Mouse (Mus musculus) lung, embryonic 14.5 days (tissue): Measurements from ENCODE around the gene St3gal4. TPM values are rescaled to one million over a fixed set of nuclear protein-coding genes. Genes with fewer than 3 reads are reported as not detected.

ENCODE experiments used
- ATAC-seq: fragments of 200-750 bp; cut with Nextera tagmentation; 2 replicates; pipeline ENCODE4 v1.8.0; 2017; ENCODE audit warnings: mild to moderate bottlenecking, moderate TSS enrichment, moderate library complexity; ENCODE audit not compliant: insufficient read depth
- DNase-seq: peaks from one replicate; pipeline ENCODE4 v3.0.0-alpha.2; 2015
- H3K27ac ChIP-seq: fragments of 300-500 bp; sonication (generic); 2 replicates; pipeline ENCODE4 v1.5.1; 2014; ENCODE audit warnings: low read depth, mild to moderate bottlenecking, moderate library complexity
- H3K27me3 ChIP-seq: fragments of 300-500 bp; sonication (generic); 2 replicates; pipeline ENCODE4 v1.6.1; 2014; ENCODE audit warnings: low read length, control low read depth; ENCODE audit not compliant: insufficient read depth
- H3K36me3 ChIP-seq: fragments of 300-500 bp; sonication (generic); 2 replicates; pipeline ENCODE4 v1.6.1; 2014; ENCODE audit warnings: control low read depth; ENCODE audit not compliant: insufficient read depth
- H3K4me1 ChIP-seq: fragments of 300-500 bp; sonication (generic); 2 replicates; pipeline ENCODE4 v1.6.1; 2014; ENCODE audit warnings: antibody characterized with exemption, control low read depth; ENCODE audit not compliant: insufficient read depth
- H3K4me2 ChIP-seq: fragments of 300-500 bp; sonication (generic); 2 replicates; pipeline ENCODE4 v1.6.1; 2014; ENCODE audit warnings: mild to moderate bottlenecking
- H3K4me3 ChIP-seq: fragments of 300-500 bp; sonication (generic); 2 replicates; pipeline ENCODE4 v1.5.1; 2014; ENCODE audit warnings: low read depth, low read length
- H3K9ac ChIP-seq: fragments of 300-500 bp; sonication (generic); 2 replicates; pipeline ENCODE4 v1.6.1; 2014
- H3K9me3 ChIP-seq: fragments of 300-500 bp; sonication (generic); 2 replicates; pipeline ENCODE4 v1.6.1; 2016; ENCODE audit warnings: low read depth, low read length, control low read depth
- CTCF ChIP-seq: IDR thresholded peaks from 2 replicates; pipeline ENCODE4 v1.5.1; 2016; ENCODE audit warnings: antibody characterized with exemption, low read depth
- WGBS: fragments of 180-500 bp; shearing (Covaris S2); extraction: QIAGEN DNeasy Blood & Tissue Kit; methylation state at CpG from one replicate; pipeline ENCODE4 v1.1.7; 2014; 5-methylcytosine and 5-hydroxymethylcytosine counted together
- polyA plus RNA-seq: library from polyadenylated mRNA; unstranded; fragments of >200 nt; fragmentation: Nextera tagmentation; extraction: Ambion mirVana; gene quantifications from 2 replicates; pipeline ENCODE4 v1.2.1, GENCODE M21; 2014

The St3gal4 gene
- polyA plus RNA-seq, 1 experiment from 2014 or later = 33.4 TPM

- DNase-seq (no peak), ATAC-seq (no peak; the same call in 1 of the 2 replicates)
- peak overlapping the region; percentile 38; the same call in 1 of the 2 replicates for H3K9ac ChIP-seq
- 0 out of 2 replicates have a peak, but pooled peaks cover 2% of the 10 kb centered on the region for H3K4me1 ChIP-seq
- TF ChIP-seq CTCF = 0 out of 2 replicates have a peak, but pooled peaks have one; percentile 2
- 0 out of 2 replicates have a peak, but pooled peaks cover 13% of the 10 kb centered on the region for H3K27me3 ChIP-seq
- 4% methylated on average over 25 of the region's 25 CpGs for WGBS
- H3K4me3 ChIP-seq = peak overlapping the region; percentile 25
- H3K4me2 ChIP-seq = peak overlapping the region; percentile 58
- H3K27ac ChIP-seq = no peak overlapping the region
- no peaks in the 10 kb centered on the region for H3K36me3 ChIP-seq
- no peaks in the 10 kb centered on the region for H3K9me3 ChIP-seq
Observed at GRCm38 (mm10) chr9:35024591-35025496, 94.2 kb downstream of the St3gal4 start.

- DNase-seq = no peak
- no peak overlapping the region for H3K27ac ChIP-seq
- H3K36me3 ChIP-seq = no peaks in the 10 kb centered on the region
- 84% methylated on average over 1 of the region's 1 CpGs for WGBS
- H3K27me3 ChIP-seq = 0 out of 2 replicates have a peak, but pooled peaks cover 13% of the 10 kb centered on the region
- no peak for TF ChIP-seq CTCF
- H3K9ac ChIP-seq = no peak overlapping the region
- no peak overlapping the region for H3K4me3 ChIP-seq
- ATAC-seq = no peak
- no peaks in the 10 kb centered on the region; the same call in 1 of the 2 replicates for H3K4me1 ChIP-seq
- no peak overlapping the region for H3K4me2 ChIP-seq
- no peaks in the 10 kb centered on the region for H3K9me3 ChIP-seq
Observed at GRCm38 (mm10) chr9:35021744-35022143, 97.3 kb downstream of the St3gal4 start.

GRCm38 (mm10) chr9:35020015-35020653 lies 98.9 kb downstream of the St3gal4 start:
- H3K27ac ChIP-seq = no peak overlapping the region
- ATAC-seq (no peak), DNase-seq (peak; percentile 46)
- no peak overlapping the region for H3K4me3 ChIP-seq
- H3K9ac ChIP-seq = no peak overlapping the region
- H3K27me3 ChIP-seq = 0 out of 2 replicates have a peak, but pooled peaks cover 5% of the 10 kb centered on the region
- no peaks in the 10 kb centered on the region for H3K9me3 ChIP-seq
- H3K4me1 ChIP-seq = no peaks in the 10 kb centered on the region; the same call in 1 of the 2 replicates
- no peak for TF ChIP-seq CTCF
- no peaks in the 10 kb centered on the region for H3K36me3 ChIP-seq
- H3K4me2 ChIP-seq = no peak overlapping the region
- WGBS = 45% methylated on average over 11 of the region's 11 CpGs

- no peaks in the 10 kb centered on the region for H3K36me3 ChIP-seq
- H3K27me3 ChIP-seq = 0 out of 2 replicates have a peak, but pooled peaks cover 2% of the 10 kb centered on the region
- peak; percentile 86 for TF ChIP-seq CTCF
- WGBS = 7% methylated on average over 3 of the region's 3 CpGs
- H3K4me2 ChIP-seq = no peak overlapping the region
- H3K4me1 ChIP-seq = no peaks in the 10 kb centered on the region; the same call in 1 of the 2 replicates
- no peak overlapping the region for H3K9ac ChIP-seq
- ATAC-seq = peak; percentile 42; the same call in 1 of the 2 replicates
- DNase-seq = peak; percentile 89
- no peaks in the 10 kb centered on the region for H3K9me3 ChIP-seq
- H3K4me3 ChIP-seq = no peak overlapping the region
- no peak overlapping the region for H3K27ac ChIP-seq
Observed at GRCm38 (mm10) chr9:35019372-35019771, 99.7 kb downstream of the St3gal4 start.

GRCm38 (mm10) chr9:35018056-35018455 lies 101.0 kb downstream of the St3gal4 start:
- DNase-seq (peak; percentile 75), ATAC-seq (peak; percentile 55; the same call in 1 of the 2 replicates)
- no peaks in the 10 kb centered on the region for H3K27me3 ChIP-seq
- H3K4me3 ChIP-seq = peak overlapping the region; percentile 14; the same call in 1 of the 2 replicates
- H3K27ac ChIP-seq = no peak overlapping the region
- no peaks in the 10 kb centered on the region for H3K36me3 ChIP-seq
- no peaks in the 10 kb centered on the region for H3K9me3 ChIP-seq
- H3K9ac ChIP-seq = 0 out of 2 replicates have a peak overlapping the region, but pooled peaks have one; percentile 17
- no peak for TF ChIP-seq CTCF
- 23% methylated on average over 5 of the region's 5 CpGs for WGBS
- no peaks in the 10 kb centered on the region; the same call in 1 of the 2 replicates for H3K4me1 ChIP-seq
- H3K4me2 ChIP-seq = peak overlapping the region; percentile 51

- H3K4me3 ChIP-seq = peak overlapping the region; percentile 14; the same call in 1 of the 2 replicates
- WGBS = 9% methylated on average over 13 of the region's 13 CpGs
Observed at GRCm38 (mm10) chr9:35017563-35017962, 101.5 kb downstream of the St3gal4 start.

More at GRCm38 (mm10) chr9:35017563-35017962, 101.5 kb downstream of the St3gal4 start:
- peak overlapping the region; percentile 51 for H3K4me2 ChIP-seq
- H3K36me3 ChIP-seq = no peaks in the 10 kb centered on the region
- H3K27ac ChIP-seq = no peak overlapping the region
- peak; percentile 57 for DNase-seq
- H3K9ac ChIP-seq = 0 out of 2 replicates have a peak overlapping the region, but pooled peaks have one; percentile 17
- no peaks in the 10 kb centered on the region; the same call in 1 of the 2 replicates for H3K4me1 ChIP-seq
- no peak; the same call in 1 of the 2 replicates for TF ChIP-seq CTCF
- ATAC-seq = peak; percentile 52; the same call in 1 of the 2 replicates
- no peaks in the 10 kb centered on the region for H3K27me3 ChIP-seq
- H3K9me3 ChIP-seq = no peaks in the 10 kb centered on the region
